Mouse (Mus musculus) midbrain, embryonic 11.5 days (tissue): Measurements from ENCODE around the gene Rcl1. TPM values are rescaled to one million over a fixed set of nuclear protein-coding genes. Genes with fewer than 3 reads are reported as not detected.

ENCODE experiments used
- ATAC-seq: fragments of 200-750 bp; cut with Nextera tagmentation; 2 replicates; pipeline ENCODE4 v1.8.0; 2017; ENCODE audit warnings: moderate TSS enrichment, moderate library complexity; ENCODE audit not compliant: low FRiP score
- DNase-seq: peaks from one replicate; pipeline ENCODE4 v3.0.0; 2015; ENCODE audit warnings: low spot score; ENCODE audit errors: missing footprints
- H3K27ac ChIP-seq: fragments of 300-500 bp; sonication (generic); 2 replicates; pipeline ENCODE4 v1.5.1; 2014; ENCODE audit warnings: low read depth, low read length
- H3K27me3 ChIP-seq: fragments of 300-500 bp; sonication (generic); 2 replicates; pipeline ENCODE4 v1.6.1; 2014; ENCODE audit warnings: mild to moderate bottlenecking, low read length, moderate library complexity, mixed read lengths; ENCODE audit not compliant: control insufficient read depth, insufficient read depth
- H3K36me3 ChIP-seq: fragments of 300-500 bp; sonication (generic); 2 replicates; pipeline ENCODE4 v1.6.1; 2014; ENCODE audit warnings: mild to moderate bottlenecking, low read length, moderate library complexity, mixed read lengths; ENCODE audit not compliant: control insufficient read depth, insufficient read depth
- H3K4me1 ChIP-seq: fragments of 300-500 bp; sonication (generic); 2 replicates; pipeline ENCODE4 v1.6.1; 2014; ENCODE audit warnings: low read length; ENCODE audit not compliant: control insufficient read depth, insufficient read depth
- H3K4me2 ChIP-seq: fragments of 300-500 bp; sonication (generic); 2 replicates; pipeline ENCODE4 v1.6.1; 2014; ENCODE audit warnings: mild to moderate bottlenecking, moderate library complexity
- H3K4me3 ChIP-seq: fragments of 300-500 bp; sonication (generic); 2 replicates; pipeline ENCODE4 v1.5.1; 2014; ENCODE audit warnings: low read depth, low read length
- H3K9ac ChIP-seq: fragments of 300-500 bp; sonication (generic); 2 replicates; pipeline ENCODE4 v1.6.1; 2014; ENCODE audit warnings: low read length
- H3K9me3 ChIP-seq: fragments of 300-500 bp; sonication (generic); 2 replicates; pipeline ENCODE4 v1.6.1; 2016; ENCODE audit warnings: low read length; ENCODE audit not compliant: control insufficient read depth
- WGBS: fragments of 180-500 bp; shearing (Covaris S2); extraction: QIAGEN DNeasy Blood & Tissue Kit; methylation state at CpG from one replicate; pipeline ENCODE4 v1.1.7; 2014; 5-methylcytosine and 5-hydroxymethylcytosine counted together
- polyA plus RNA-seq: library from polyadenylated mRNA; unstranded; fragments of >200 nt; fragmentation: Nextera tagmentation; extraction: Ambion mirVana; gene quantifications from 2 replicates; pipeline ENCODE4 v1.2.1, GENCODE M21; 2014

Rcl1 gene
- polyA plus RNA-seq, 1 experiment from 2014 or later, result 52.4 TPM

GRCm38 (mm10) chr19:29155552-29155951 lies 54.4 kb downstream of the Rcl1 start:
- no peaks in the 10 kb centered on the region for H3K36me3 ChIP-seq
- ATAC-seq, result no peak
- no peak overlapping the region for H3K4me3 ChIP-seq
- no peak overlapping the region for H3K4me2 ChIP-seq
- DNase-seq, result no peak
- H3K27ac ChIP-seq, result no peak overlapping the region
- 79% methylated on average over 3 of the region's 3 CpGs for WGBS
- H3K4me1 ChIP-seq, result no peaks in the 10 kb centered on the region
- no peak overlapping the region for H3K9ac ChIP-seq
- H3K9me3 ChIP-seq, result no peaks in the 10 kb centered on the region
- no peaks in the 10 kb centered on the region for H3K27me3 ChIP-seq

GRCm38 (mm10) chr19:29156417-29156816 lies 55.2 kb downstream of the Rcl1 start:
- Histone ChIP-seq H3K36me3 (no peaks in the 10 kb centered on the region), H3K9me3 (no peaks in the 10 kb centered on the region), H3K4me1 (no peaks in the 10 kb centered on the region), H3K27me3 (no peaks in the 10 kb centered on the region), H3K4me3 (no peak overlapping the region), H3K4me2 (no peak overlapping the region), H3K9ac (no peak overlapping the region), H3K27ac (no peak overlapping the region)
- DNase-seq (no peak), ATAC-seq (no peak)
- 51% methylated on average over 3 of the region's 3 CpGs for WGBS

- Histone ChIP-seq H3K27ac (no peak overlapping the region), H3K4me2 (no peak overlapping the region), H3K4me1 (no peaks in the 10 kb centered on the region), H3K9me3 (no peaks in the 10 kb centered on the region), H3K4me3 (no peak overlapping the region), H3K9ac (no peak overlapping the region), H3K36me3 (no peaks in the 10 kb centered on the region), H3K27me3 (no peaks in the 10 kb centered on the region)
- ATAC-seq (no peak), DNase-seq (no peak)
- WGBS, result 93% methylated on average over 5 of the region's 5 CpGs
Measured at GRCm38 (mm10) chr19:29157678-29158466, 56.7 kb downstream of the Rcl1 start.

GRCm38 (mm10) chr19:29158486-29158885 lies 57.3 kb downstream of the Rcl1 start:
- ATAC-seq, result no peak
- WGBS, result 87% methylated on average over 3 of the region's 3 CpGs

GRCm38 (mm10) chr19:29163817-29164527 lies 62.8 kb downstream of the Rcl1 start:
- H3K36me3 ChIP-seq, result no peaks in the 10 kb centered on the region
- DNase-seq, result no peak
- no peaks in the 10 kb centered on the region for H3K27me3 ChIP-seq
- no peaks in the 10 kb centered on the region for H3K9me3 ChIP-seq
- no peak overlapping the region for H3K27ac ChIP-seq
- H3K4me1 ChIP-seq, result no peaks in the 10 kb centered on the region
- no peak overlapping the region for H3K4me2 ChIP-seq
- no peak overlapping the region for H3K4me3 ChIP-seq
- H3K9ac ChIP-seq, result no peak overlapping the region
- no peak for ATAC-seq
- 84% methylated on average over 4 of the region's 4 CpGs for WGBS

More at GRCm38 (mm10) chr19:29158486-29158885, 57.3 kb downstream of the Rcl1 start:
- no peak for DNase-seq
- Histone ChIP-seq H3K9ac (no peak overlapping the region), H3K36me3 (no peaks in the 10 kb centered on the region), H3K4me3 (no peak overlapping the region), H3K27me3 (no peaks in the 10 kb centered on the region), H3K27ac (no peak overlapping the region), H3K4me2 (no peak overlapping the region), H3K4me1 (no peaks in the 10 kb centered on the region), H3K9me3 (no peaks in the 10 kb centered on the region)

GRCm38 (mm10) chr19:29164528-29165166 lies 63.5 kb downstream of the Rcl1 start:
- DNase-seq (no peak), ATAC-seq (no peak)
- Histone ChIP-seq H3K9ac (no peak overlapping the region), H3K36me3 (no peaks in the 10 kb centered on the region), H3K4me2 (no peak overlapping the region), H3K4me3 (no peak overlapping the region), H3K27me3 (no peaks in the 10 kb centered on the region), H3K9me3 (no peaks in the 10 kb centered on the region), H3K27ac (no peak overlapping the region), H3K4me1 (no peaks in the 10 kb centered on the region)
- 87% methylated on average over 7 of the region's 7 CpGs for WGBS

- no peaks in the 10 kb centered on the region for H3K9me3 ChIP-seq
- DNase-seq (no peak), ATAC-seq (no peak)
- H3K4me3 ChIP-seq, result no peak overlapping the region
- no peak overlapping the region for H3K9ac ChIP-seq
- H3K4me2 ChIP-seq, result no peak overlapping the region
- no peaks in the 10 kb centered on the region for H3K27me3 ChIP-seq
- H3K27ac ChIP-seq, result no peak overlapping the region
- WGBS, result 85% methylated on average over 6 of the region's 6 CpGs
- no peaks in the 10 kb centered on the region for H3K36me3 ChIP-seq
- H3K4me1 ChIP-seq, result no peaks in the 10 kb centered on the region
Measured at GRCm38 (mm10) chr19:29167938-29168337, 66.8 kb downstream of the Rcl1 start.

- H3K27me3 ChIP-seq, result no peaks in the 10 kb centered on the region
- H3K9me3 ChIP-seq, result no peaks in the 10 kb centered on the region
- 88% methylated on average over 4 of the region's 4 CpGs for WGBS
- H3K4me2 ChIP-seq, result no peak overlapping the region
- no peak overlapping the region for H3K4me3 ChIP-seq
- H3K27ac ChIP-seq, result no peak overlapping the region
- peaks cover 2% of the 10 kb centered on the region; the same call in 1 of the 2 replicates for H3K4me1 ChIP-seq
- no peak overlapping the region for H3K9ac ChIP-seq
- no peaks in the 10 kb centered on the region for H3K36me3 ChIP-seq
- DNase-seq, result no peak
- no peak for ATAC-seq
Measured at GRCm38 (mm10) chr19:29180336-29180735, 79.2 kb downstream of the Rcl1 start.

- H3K4me1 ChIP-seq, result peaks cover 4% of the 10 kb centered on the region; the same call in 1 of the 2 replicates
- no peak for ATAC-seq
Measured at GRCm38 (mm10) chr19:29182166-29182565, 81.0 kb downstream of the Rcl1 start.

More at GRCm38 (mm10) chr19:29182166-29182565, 81.0 kb downstream of the Rcl1 start:
- H3K4me3 ChIP-seq, result no peak overlapping the region
- no peak overlapping the region for H3K27ac ChIP-seq
- 86% methylated on average over 5 of the region's 5 CpGs for WGBS
- no peaks in the 10 kb centered on the region for H3K9me3 ChIP-seq
- H3K9ac ChIP-seq, result no peak overlapping the region
- no peaks in the 10 kb centered on the region for H3K36me3 ChIP-seq
- no peaks in the 10 kb centered on the region for H3K27me3 ChIP-seq
- no peak overlapping the region for H3K4me2 ChIP-seq
- no peak for DNase-seq
